Mouse (Mus musculus): Measurements from ENCODE around the gene Dnah9. TPM values are rescaled to one million over a fixed set of nuclear protein-coding genes. Genes with fewer than 3 reads are reported as not detected.

Gene Dnah9
- polyA plus RNA-seq, 1 experiment from 2014 or later, result 0.57 TPM

GRCm38 (mm10) chr11:65814381-65814780 lies 354.0 kb downstream of the Dnah9 start:
- Histone ChIP-seq H3K27ac (no peak overlapping the region), H3K4me1 (peaks cover 14% of the 10 kb centered on the region), H3K27me3 (no peaks in the 10 kb centered on the region), H3K9me3 (no peaks in the 10 kb centered on the region), H3K36me3 (replicated peaks) (peaks cover 30% of the 10 kb centered on the region), H3K9ac (no peak overlapping the region), H3K4me3 (replicated peaks) (no peak overlapping the region), H3K4me2 (no peak overlapping the region)
- ATAC-seq (ENCODE audit: low FRiP score), result no peak
- WGBS, result 93% methylated on average over 9 of the region's 9 CpGs

- no peak overlapping the region for H3K9ac ChIP-seq
- no peak for ATAC-seq (ENCODE audit: low FRiP score)
- peaks cover 20% of the 10 kb centered on the region for H3K4me1 ChIP-seq
- no peak overlapping the region for H3K4me2 ChIP-seq
- no peaks in the 10 kb centered on the region for H3K9me3 ChIP-seq
- H3K27ac ChIP-seq, result no peak overlapping the region
- WGBS, result 12% methylated on average over 5 of the region's 5 CpGs
- H3K36me3 ChIP-seq (replicated peaks), result peaks cover 23% of the 10 kb centered on the region
- no peak overlapping the region for H3K4me3 ChIP-seq (replicated peaks)
- no peaks in the 10 kb centered on the region for H3K27me3 ChIP-seq
These were observed 356.3 kb downstream of the Dnah9 start for GRCm38 (mm10) chr11:65812088-65812487.

- Histone ChIP-seq H3K36me3 (replicated peaks) (no peaks in the 10 kb centered on the region), H3K9me3 (no peaks in the 10 kb centered on the region), H3K4me1 (peaks cover 25% of the 10 kb centered on the region), H3K4me3 (replicated peaks) (peak overlapping the region; percentile 83), H3K9ac (peak overlapping the region; percentile 77), H3K4me2 (peak overlapping the region; percentile 92), H3K27me3 (no peaks in the 10 kb centered on the region), H3K27ac (peak overlapping the region; percentile 80; the same call in 1 of the 2 replicates)
- peak; percentile 16; the same call in 1 of the 2 replicates for ATAC-seq (ENCODE audit: low FRiP score)
- whole genome bisulfite sequencing, result 48% methylated on average over 7 of the region's 7 CpGs
These were observed 360.8 kb downstream of the Dnah9 start for GRCm38 (mm10) chr11:65807601-65808000.

GRCm38 (mm10) chr11:65806909-65807504 lies 361.3 kb downstream of the Dnah9 start, which contains the start of gene Zkscan6:
TSS of gene Zkscan6 (plus strand) at chr11:65807175.
- ATAC-seq (ENCODE audit: low FRiP score), result peak; percentile 97
- under 1% methylated on average over 58 of the region's 58 CpGs for WGBS
- peak within 1 kb of the TSS; percentile 92 for H3K4me2 ChIP-seq
- peak within 1 kb of the TSS; percentile 83 for H3K4me3 ChIP-seq (replicated peaks)
- peak within 1 kb of the TSS; percentile 80 for H3K27ac ChIP-seq
- no peaks in the 10 kb centered on the region for H3K9me3 ChIP-seq
- no peaks in the 10 kb centered on the region for H3K36me3 ChIP-seq (replicated peaks)
- H3K27me3 ChIP-seq, result no peaks in the 10 kb centered on the region
- H3K4me1 ChIP-seq, result peaks cover 19% of the 10 kb centered on the region
- peak within 1 kb of the TSS; percentile 77 for H3K9ac ChIP-seq

GRCm38 (mm10) chr11:65806321-65806904 lies 361.9 kb downstream of the Dnah9 start:
- H3K36me3 ChIP-seq (replicated peaks), result no peaks in the 10 kb centered on the region
- WGBS, result 2% methylated on average over 20 of the region's 20 CpGs
- H3K27me3 ChIP-seq, result no peaks in the 10 kb centered on the region
- peak overlapping the region; percentile 83 for H3K4me3 ChIP-seq (replicated peaks)
- no peak; the same call in none of the 2 replicates for ATAC-seq (ENCODE audit: low FRiP score)
- H3K27ac ChIP-seq, result no peak overlapping the region
- peaks cover 14% of the 10 kb centered on the region for H3K4me1 ChIP-seq
- peak overlapping the region; percentile 92 for H3K4me2 ChIP-seq
- H3K9me3 ChIP-seq, result no peaks in the 10 kb centered on the region
- peak overlapping the region; percentile 66 for H3K9ac ChIP-seq

GRCm38 (mm10) chr11:65801899-65802298 lies 366.5 kb downstream of the Dnah9 start:
- Histone ChIP-seq H3K36me3 (replicated peaks) (no peaks in the 10 kb centered on the region), H3K4me2 (no peak overlapping the region), H3K9ac (no peak overlapping the region), H3K4me3 (replicated peaks) (no peak overlapping the region), H3K27me3 (no peaks in the 10 kb centered on the region), H3K27ac (no peak overlapping the region), H3K9me3 (no peaks in the 10 kb centered on the region), H3K4me1 (peaks cover 8% of the 10 kb centered on the region)
- ATAC-seq (ENCODE audit: low FRiP score), result no peak
- 61% methylated on average over 3 of the region's 3 CpGs for WGBS

GRCm38 (mm10) chr11:65795896-65796295 lies 372.5 kb downstream of the Dnah9 start:
- Histone ChIP-seq H3K36me3 (replicated peaks) (no peaks in the 10 kb centered on the region), H3K4me3 (replicated peaks) (no peak overlapping the region), H3K27ac (no peak overlapping the region), H3K4me2 (no peak overlapping the region), H3K9me3 (no peaks in the 10 kb centered on the region), H3K9ac (no peak overlapping the region), H3K4me1 (no peaks in the 10 kb centered on the region), H3K27me3 (no peaks in the 10 kb centered on the region)
- WGBS, result 89% methylated on average over 1 of the region's 1 CpGs
- no peak for ATAC-seq (ENCODE audit: low FRiP score)

GRCm38 (mm10) chr11:65794428-65795219 lies 373.7 kb downstream of the Dnah9 start:
- H3K27ac ChIP-seq, result no peak overlapping the region
- H3K4me2 ChIP-seq, result no peak overlapping the region
- H3K9ac ChIP-seq, result no peak overlapping the region
- no peaks in the 10 kb centered on the region for H3K4me1 ChIP-seq
- H3K36me3 ChIP-seq (replicated peaks), result no peaks in the 10 kb centered on the region
- H3K27me3 ChIP-seq, result no peaks in the 10 kb centered on the region
- ATAC-seq (ENCODE audit: low FRiP score), result no peak
- no peak overlapping the region for H3K4me3 ChIP-seq (replicated peaks)
- WGBS, result 83% methylated on average over 10 of the region's 10 CpGs
- H3K9me3 ChIP-seq, result no peaks in the 10 kb centered on the region

GRCm38 (mm10) chr11:65788154-65788553 lies 380.2 kb downstream of the Dnah9 start, which contains the start of gene Map2k4:
TSS of gene Map2k4 (minus strand) at chr11:65788297.
- peaks cover 19% of the 10 kb centered on the region for H3K4me1 ChIP-seq
- H3K4me3 ChIP-seq (replicated peaks), result peak within 1 kb of the TSS; percentile 97
- peak; percentile 99 for ATAC-seq (ENCODE audit: low FRiP score)
- peak within 1 kb of the TSS; percentile 89 for H3K27ac ChIP-seq
- peak within 1 kb of the TSS; percentile 99 for H3K9ac ChIP-seq
- 0% methylated on average over 33 of the region's 36 CpGs for whole genome bisulfite sequencing
- H3K9me3 ChIP-seq, result no peaks in the 10 kb centered on the region
- H3K4me2 ChIP-seq, result peak within 1 kb of the TSS; percentile 73
- H3K36me3 ChIP-seq (replicated peaks), result no peaks in the 10 kb centered on the region
- H3K27me3 ChIP-seq, result no peaks in the 10 kb centered on the region

GRCm38 (mm10) chr11:65787421-65788151 lies 380.8 kb downstream of the Dnah9 start:
- WGBS, result under 1% methylated on average over 54 of the region's 71 CpGs
- H3K9me3 ChIP-seq, result no peaks in the 10 kb centered on the region
- ATAC-seq (ENCODE audit: low FRiP score), result peak; percentile 91

GRCm38 (mm10) chr11:65786160-65786559 lies 382.2 kb downstream of the Dnah9 start:
- Histone ChIP-seq H3K27ac (no peak overlapping the region), H3K4me3 (replicated peaks) (peak overlapping the region; percentile 7; the same call in 1 of the 2 replicates), H3K27me3 (no peaks in the 10 kb centered on the region), H3K9ac (no peak overlapping the region), H3K9me3 (no peaks in the 10 kb centered on the region), H3K4me2 (peak overlapping the region; percentile 73), H3K36me3 (replicated peaks) (no peaks in the 10 kb centered on the region), H3K4me1 (peaks cover 19% of the 10 kb centered on the region)
- ATAC-seq (ENCODE audit: low FRiP score), result no peak
- 89% methylated on average over 2 of the region's 2 CpGs for WGBS

More at GRCm38 (mm10) chr11:65787421-65788151, 380.8 kb downstream of the Dnah9 start:
- H3K27ac ChIP-seq, result peak overlapping the region; percentile 89
- H3K4me3 ChIP-seq (replicated peaks), result peak overlapping the region; percentile 97
- peak overlapping the region; percentile 99 for H3K9ac ChIP-seq
- H3K4me2 ChIP-seq, result peak overlapping the region; percentile 73
- no peaks in the 10 kb centered on the region for H3K27me3 ChIP-seq
- peaks cover 19% of the 10 kb centered on the region for H3K4me1 ChIP-seq
- no peaks in the 10 kb centered on the region for H3K36me3 ChIP-seq (replicated peaks)

GRCm38 (mm10) chr11:65781596-65781995 lies 386.8 kb downstream of the Dnah9 start:
- H3K36me3 ChIP-seq (replicated peaks), result peaks cover 17% of the 10 kb centered on the region

More at GRCm38 (mm10) chr11:65781596-65781995, 386.8 kb downstream of the Dnah9 start:
- H3K9ac ChIP-seq, result no peak overlapping the region
- H3K9me3 ChIP-seq, result no peaks in the 10 kb centered on the region
- 92% methylated on average over 3 of the region's 3 CpGs for WGBS
- H3K4me2 ChIP-seq, result no peak overlapping the region
- no peak for ATAC-seq (ENCODE audit: low FRiP score)
- H3K27me3 ChIP-seq, result no peaks in the 10 kb centered on the region
- H3K4me1 ChIP-seq, result peaks cover 13% of the 10 kb centered on the region
- H3K27ac ChIP-seq, result no peak overlapping the region
- no peak overlapping the region for H3K4me3 ChIP-seq (replicated peaks)
